Mouse (Mus musculus): ENCODE measurements at regions not wholly inside any gene's neighbourhood (a gene's known extent, or its start where the extent isn't known, plus 50 kb on each side); places are given as distances from the start of the nearest gene placed in this dataset.

- TF ChIP-seq CTCF (conservative IDR thresholded peaks at IDR 0.05; ENCODE audit: low read length), result no peak
- no peak for TF ChIP-seq POU5F1 (IDR thresholded peaks at IDR 0.05; ENCODE audit: borderline replicate concordance, low read length)
- no peak for TF ChIP-seq NANOG (IDR thresholded peaks at IDR 0.05; ENCODE audit: borderline replicate concordance, low read length)
Measured at GRCm38 (mm10) chr1:127034748-127035147, 170.1 kb upstream of the Mgat5 start.
